Mouse (Mus musculus) T-helper 17 cell (primary cell): ENCODE data around the gene Orai3.
"Not testable (repeated sequence)": the region's sequence is repeated elsewhere in the genome, so short reads cannot be mapped to it uniquely, and the experiment has no call there.

ENCODE experiments used
- in situ Hi-C, 2 experiments: fragments of 300-600 bp; cut with MboI, MseI; formaldehyde crosslinking; loops; 1 replicate in 1 of 2; 2 replicates in 1 of 2; pipeline ENCODE4 v1.15.1; 2025; ENCODE audit warnings: high pct_unique_total_duplicates in 2 of 2

Orai3 gene

GRCm38 (mm10) chr7:127769651-127770038 is at the start of gene Orai3:
Gene Orai3, plus strand, starts transcription at chr7:127769815.
- in situ Hi-C loops, result loop anchor here in 1 of 2 experiments (10.0 kb wide), 1 partner anchor 95 kb away; no protein-coding TSS in a partner anchor

- in situ Hi-C loops, result no loop called here
Observed at GRCm38 (mm10) chr7:127725490-127725889, 44.1 kb upstream of the Orai3 start.

- in situ Hi-C loops, result no loop called here
Observed at GRCm38 (mm10) chr7:127725924-127726323, 43.7 kb upstream of the Orai3 start.

- in situ Hi-C loops, result no loop called here
Observed at GRCm38 (mm10) chr7:127727898-127728297, 41.7 kb upstream of the Orai3 start.

GRCm38 (mm10) chr7:127730170-127730569 is 39.4 kb upstream of the Orai3 start:
- in situ Hi-C loops, result no loop called here

- in situ Hi-C loops, result not testable (repeated sequence)
Observed at GRCm38 (mm10) chr7:127732066-127732465, 37.5 kb upstream of the Orai3 start, which contains the start of gene Ctf2. Gene Ctf2, minus strand, starts transcription at chr7:127732166.

- in situ Hi-C loops, result no loop called here
Observed at GRCm38 (mm10) chr7:127744366-127745045, 25.1 kb upstream of the Orai3 start, which contains the start of gene Fbxl19. Gene Fbxl19, plus strand, starts transcription at chr7:127744543.

- in situ Hi-C loops, result no loop called here
Observed at GRCm38 (mm10) chr7:127745251-127745651, 24.4 kb upstream of the Orai3 start.

GRCm38 (mm10) chr7:127745652-127746493 is 23.7 kb upstream of the Orai3 start:
- in situ Hi-C loops, result no loop called here

GRCm38 (mm10) chr7:127746494-127747491 is 22.8 kb upstream of the Orai3 start:
- in situ Hi-C loops, result no loop called here

- in situ Hi-C loops, result no loop called here
Observed at GRCm38 (mm10) chr7:127747559-127748234, 21.9 kb upstream of the Orai3 start.

- in situ Hi-C loops, result no loop called here
Observed at GRCm38 (mm10) chr7:127748235-127748560, 21.4 kb upstream of the Orai3 start.

GRCm38 (mm10) chr7:127750131-127751127 is 19.2 kb upstream of the Orai3 start:
- in situ Hi-C loops, result loop anchor here in 1 of 2 experiments (5.0 kb wide), 1 partner anchor 73 kb away; no protein-coding TSS in a partner anchor

- in situ Hi-C loops, result loop anchor here in 1 of 2 experiments (5.0 kb wide), 1 partner anchor 74 kb away; no protein-coding TSS in a partner anchor
Observed at GRCm38 (mm10) chr7:127751619-127752018, 18.0 kb upstream of the Orai3 start.

GRCm38 (mm10) chr7:127752069-127752468 is 17.5 kb upstream of the Orai3 start:
- in situ Hi-C loops, result loop anchor here in 1 of 2 experiments (5.0 kb wide), 1 partner anchor 75 kb away; no protein-coding TSS in a partner anchor

- in situ Hi-C loops, result loop anchor here in 1 of 2 experiments (5.0 kb wide), 1 partner anchor 76 kb away; no protein-coding TSS in a partner anchor
Observed at GRCm38 (mm10) chr7:127753158-127753557, 16.5 kb upstream of the Orai3 start.

GRCm38 (mm10) chr7:127753741-127754140 is 15.9 kb upstream of the Orai3 start:
- in situ Hi-C loops, result loop anchor here in 1 of 2 experiments (5.0 kb wide), 1 partner anchor 76 kb away; no protein-coding TSS in a partner anchor

- in situ Hi-C loops, result loop anchor here in 1 of 2 experiments (10.0 kb wide), 1 partner anchor 85 kb away; no protein-coding TSS in a partner anchor
Observed at GRCm38 (mm10) chr7:127759716-127760115, 9.9 kb upstream of the Orai3 start.

GRCm38 (mm10) chr7:127760478-127760877 is 9.1 kb upstream of the Orai3 start:
- in situ Hi-C loops, result loop anchor here in 1 of 2 experiments (10.0 kb wide), 1 partner anchor 86 kb away; no protein-coding TSS in a partner anchor
